Mouse (Mus musculus) frontal cortex, postnatal 25 days (tissue): Measurements from ENCODE around the gene Prokr1.
"Not testable (repeated sequence)": the region's sequence is repeated elsewhere in the genome, so short reads cannot be mapped to it uniquely, and the experiment has no call there.

Experiments used
- DNase-seq, 2 experiments: peaks; one replicate each; pipeline ENCODE4 v3.0.0; 2022; ENCODE audit warnings: low spot score in 2 of 2

Gene Prokr1

DNA sequence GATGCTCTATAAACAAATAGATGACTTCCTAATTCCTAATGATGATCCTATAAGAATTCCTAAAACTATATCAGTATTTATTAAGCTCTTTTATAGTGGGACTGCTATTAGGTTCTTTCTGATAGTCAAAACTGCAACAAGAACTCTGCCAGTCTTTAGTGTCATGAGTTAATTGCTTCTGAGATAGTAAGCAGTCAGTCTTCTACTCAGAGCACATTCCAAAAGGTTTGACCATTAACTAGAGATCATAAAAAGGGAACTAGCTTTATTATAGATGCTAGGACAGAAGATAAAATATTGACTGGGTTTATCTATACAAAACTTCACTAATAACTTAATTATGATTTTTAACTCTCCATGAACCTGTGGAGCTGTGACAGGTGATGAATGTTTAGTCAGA, 18.7 kb downstream of the Prokr1 start:
- not testable (repeated sequence) for DNase-seq

- no peak for DNase-seq
Measured at GRCm38 (mm10) chr6:87567686-87568593, 22.6 kb downstream of the Prokr1 start.

- no peak for DNase-seq
Measured at GRCm38 (mm10) chr6:87565166-87565565, 25.4 kb downstream of the Prokr1 start.

DNA sequence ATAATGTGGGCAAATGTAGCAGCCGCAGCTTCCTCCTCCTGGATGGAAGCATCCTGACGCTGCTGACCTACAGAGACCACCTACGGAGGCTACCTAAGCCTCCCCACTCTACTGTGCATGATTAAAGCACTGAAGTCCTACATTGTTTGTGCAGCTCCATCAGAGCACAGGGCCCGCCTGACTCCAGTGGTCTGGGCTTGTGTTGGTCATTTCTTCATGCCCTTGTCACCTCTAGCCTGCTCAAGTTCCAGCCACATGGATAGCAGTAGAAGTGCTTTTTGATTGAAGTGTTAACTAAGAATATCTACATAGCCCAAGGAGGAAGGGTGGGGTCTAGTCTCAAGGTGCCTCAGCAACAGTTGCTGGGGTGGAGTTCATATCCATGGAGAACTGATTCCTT, 26.2 kb downstream of the Prokr1 start:
- no peak for DNase-seq

GRCm38 (mm10) chr6:87553724-87554123, 36.8 kb downstream of the Prokr1 start:
- DNase-seq: no peak

DNA sequence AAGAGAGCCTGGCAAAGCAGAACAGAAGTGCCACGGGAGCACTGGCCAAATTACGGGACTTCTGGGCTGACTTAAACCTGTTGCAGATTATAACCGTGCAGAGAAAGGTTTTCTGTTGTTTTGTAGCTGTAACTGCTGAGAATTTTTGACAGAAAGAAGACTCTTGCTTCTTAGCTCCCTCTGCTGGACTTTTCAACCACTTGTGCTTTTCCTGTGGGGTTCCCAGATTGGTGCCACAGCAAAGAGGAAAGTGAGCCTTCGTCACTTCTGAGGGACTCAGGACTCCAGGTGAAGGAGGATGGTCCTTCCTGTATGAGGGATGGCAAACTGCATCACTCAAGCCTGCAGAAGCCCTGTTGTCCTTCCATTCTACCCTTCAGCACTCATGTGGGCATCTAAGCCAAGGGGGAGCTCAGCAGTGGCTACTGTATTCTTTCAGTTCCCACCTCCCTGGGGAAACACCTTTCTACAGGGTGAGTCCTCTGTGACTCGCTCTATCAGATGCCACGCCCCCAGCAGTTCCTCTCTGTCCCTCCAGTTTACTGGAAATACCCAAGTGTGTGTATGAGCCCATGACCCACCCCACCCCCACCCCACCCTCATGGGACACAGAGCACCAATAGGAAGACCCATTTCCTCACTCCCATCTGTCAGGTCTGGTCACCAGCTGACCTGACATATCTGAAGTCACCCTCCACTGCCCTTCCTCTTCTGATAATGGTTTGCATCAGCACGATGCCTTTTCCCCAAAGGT, 38.3 kb downstream of the Prokr1 start:
- DNase-seq: no peak

- no peak for DNase-seq
Measured at GRCm38 (mm10) chr6:87547836-87548235, 42.7 kb downstream of the Prokr1 start.

DNA sequence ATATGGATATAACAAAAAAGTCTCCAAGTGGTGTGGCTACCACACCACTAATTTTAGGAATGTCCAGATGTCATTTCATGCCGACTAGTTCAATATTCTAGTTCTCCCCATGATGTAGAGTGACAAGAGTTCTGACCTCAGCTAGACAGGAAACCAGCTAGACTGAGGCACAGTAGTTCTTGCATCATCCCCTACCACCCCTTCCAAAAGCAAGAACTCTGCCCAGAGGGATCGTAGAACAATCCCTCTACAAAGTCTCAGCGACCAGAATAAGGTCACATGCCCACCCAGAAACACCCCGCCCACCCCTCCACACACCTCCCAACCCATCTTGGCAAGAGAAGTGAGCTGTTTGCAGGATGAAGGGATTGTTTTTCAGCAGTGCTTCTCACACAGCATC, 43.1 kb downstream of the Prokr1 start:
- DNase-seq: no peak

- DNase-seq: no peak
Measured at GRCm38 (mm10) chr6:87545331-87546217, 45.0 kb downstream of the Prokr1 start.

- no peak for DNase-seq
Measured at GRCm38 (mm10) chr6:87542027-87542426, 48.5 kb downstream of the Prokr1 start.

GRCm38 (mm10) chr6:87541171-87541571, 49.4 kb downstream of the Prokr1 start:
- no peak for DNase-seq

- DNase-seq: no peak
Measured at GRCm38 (mm10) chr6:87538376-87539270, 51.9 kb downstream of the Prokr1 start.

DNA sequence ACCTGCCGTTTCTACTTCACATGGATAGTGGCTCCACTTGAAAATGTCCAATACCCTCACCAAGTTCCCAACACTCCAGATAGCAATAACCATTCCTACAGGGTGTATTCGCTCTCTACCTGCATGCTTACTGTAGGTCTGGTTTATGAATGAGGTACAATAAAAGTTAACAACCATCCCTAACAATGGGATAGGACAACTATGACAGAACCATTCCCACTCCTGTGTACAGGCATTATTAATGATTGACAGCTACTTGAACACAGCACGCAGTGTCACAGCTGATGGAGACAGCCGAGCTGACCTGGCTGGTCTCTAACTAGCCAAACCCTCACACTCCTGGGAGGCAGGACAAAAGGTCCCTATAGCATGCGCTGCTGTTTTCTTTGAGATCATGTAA, 52.9 kb downstream of the Prokr1 start:
- DNase-seq: no peak

DNA sequence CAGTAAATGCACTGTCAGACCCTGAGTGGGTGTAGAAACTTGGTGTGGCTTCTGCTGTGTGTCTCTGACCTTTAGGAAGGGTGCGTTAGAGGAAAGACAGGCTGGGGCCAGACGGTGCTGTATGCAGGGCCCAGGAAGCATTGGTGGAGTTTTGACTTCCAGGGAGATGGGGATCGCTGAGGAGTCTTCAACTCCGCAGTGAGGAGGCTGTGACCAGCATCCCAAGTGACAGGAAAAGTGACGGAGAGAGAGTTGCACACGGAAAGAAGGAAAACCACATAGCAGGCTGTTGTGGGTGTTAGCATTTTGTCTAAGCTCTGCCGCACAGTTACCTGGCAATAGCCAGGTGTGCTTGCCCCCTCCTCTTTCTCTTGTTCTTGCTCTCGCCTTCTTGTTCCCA, 54.3 kb downstream of the Prokr1 start:
- no peak for DNase-seq

- DNase-seq: no peak
Measured at GRCm38 (mm10) chr6:87535651-87536050, 54.9 kb downstream of the Prokr1 start.

DNA sequence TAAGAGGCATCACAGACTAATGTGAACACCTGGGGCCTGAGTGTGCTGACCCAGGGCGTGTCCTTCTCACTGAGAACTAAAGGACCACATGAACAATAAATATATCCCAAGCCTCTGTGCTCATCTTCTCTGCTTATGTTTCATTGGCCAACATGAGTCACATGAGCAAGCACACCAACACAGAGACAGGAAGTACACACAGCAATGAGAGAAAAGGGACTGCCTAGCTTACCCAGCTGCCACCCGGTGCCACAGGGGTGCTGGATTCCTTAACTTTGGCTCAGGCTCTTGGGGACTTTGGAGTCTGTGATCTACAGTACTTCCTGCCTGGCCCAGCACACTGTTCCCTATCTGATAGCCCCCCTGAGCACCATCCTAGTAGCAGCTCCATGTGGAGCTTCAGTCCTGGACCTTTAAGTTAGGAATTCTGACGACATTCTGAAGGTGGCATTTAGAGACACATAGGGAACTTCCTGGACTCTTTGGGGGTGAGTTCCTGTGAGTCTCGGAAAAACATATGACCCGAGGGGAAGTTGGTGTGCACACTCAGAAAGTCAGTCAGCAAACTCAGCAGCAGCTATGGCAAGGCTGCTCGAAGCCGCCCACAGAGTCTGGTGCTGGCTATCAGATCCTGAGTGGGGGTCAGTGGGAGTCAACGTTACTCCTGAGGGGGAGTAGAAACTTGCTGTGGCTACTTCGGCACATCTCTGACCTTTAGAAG, 55.5 kb downstream of the Prokr1 start:
- DNase-seq: no peak

DNA sequence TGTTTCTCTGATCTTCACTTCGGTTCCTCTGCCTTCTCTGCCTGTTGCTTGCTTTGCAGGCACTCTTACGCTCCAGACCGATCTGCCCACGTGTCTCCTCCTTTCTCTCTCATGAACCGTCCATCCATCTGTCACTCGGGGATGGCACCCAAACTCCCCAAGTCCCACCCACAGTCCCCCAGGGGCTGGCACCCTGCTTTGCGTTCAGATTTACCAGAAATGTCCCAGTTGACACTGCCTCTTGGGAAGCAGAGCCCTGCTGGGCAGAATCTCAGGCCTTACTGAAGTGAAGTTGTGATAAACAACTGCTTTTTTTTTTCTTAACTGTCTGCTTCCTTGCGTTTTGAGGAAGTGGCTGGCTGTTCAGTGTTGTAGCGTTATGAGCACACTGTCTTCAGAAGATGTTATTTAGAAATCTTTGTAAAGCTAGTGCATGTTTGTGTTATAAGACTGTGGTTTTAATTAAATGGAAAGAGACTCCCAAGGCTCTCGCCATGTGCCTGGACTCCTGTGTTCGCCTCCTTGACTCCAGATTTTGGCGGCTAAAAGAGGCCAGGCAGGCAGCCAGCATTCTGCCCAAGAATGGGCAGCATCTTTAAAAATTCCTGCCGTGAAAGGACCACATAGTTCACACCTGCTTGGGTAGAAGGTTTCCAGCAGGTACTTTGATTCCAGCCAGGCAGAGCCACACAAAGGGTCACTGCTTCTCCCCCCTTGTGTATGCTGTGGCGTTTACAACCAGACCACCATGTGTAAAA, 57.4 kb downstream of the Prokr1 start, which contains the start of gene Arhgap25:
Arhgap25 (minus strand) TSS at position 307 of the 758 bp plus-strand sequence.
- DNase-seq: no peak

DNA sequence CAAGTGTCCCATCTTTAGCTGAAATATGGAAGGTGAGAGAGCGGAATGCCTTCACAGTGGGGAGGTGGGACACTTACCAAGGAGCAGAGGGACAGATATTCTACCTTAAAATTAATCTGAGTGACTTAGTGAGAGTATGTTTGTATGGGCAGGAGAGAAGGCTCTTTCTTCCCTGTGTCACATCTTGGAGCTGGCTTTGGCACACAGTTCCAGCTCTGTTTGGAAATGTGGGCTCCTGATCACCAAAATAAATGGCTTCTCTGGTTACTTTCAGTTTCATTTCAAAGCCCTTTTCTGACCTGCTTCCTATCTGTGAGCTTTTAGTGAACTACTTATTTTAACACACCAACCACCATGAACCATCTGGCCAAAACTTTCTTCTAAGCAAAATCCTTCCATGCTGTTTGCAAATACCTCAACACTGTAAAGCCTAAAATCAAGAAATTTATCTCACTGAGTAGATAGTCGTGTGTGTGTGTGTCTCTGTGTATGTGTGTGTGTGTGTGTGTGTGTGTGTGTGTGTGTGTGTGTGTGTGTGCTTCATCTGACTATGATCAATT, 59.0 kb downstream of the Prokr1 start:
- DNase-seq: no peak

DNA sequence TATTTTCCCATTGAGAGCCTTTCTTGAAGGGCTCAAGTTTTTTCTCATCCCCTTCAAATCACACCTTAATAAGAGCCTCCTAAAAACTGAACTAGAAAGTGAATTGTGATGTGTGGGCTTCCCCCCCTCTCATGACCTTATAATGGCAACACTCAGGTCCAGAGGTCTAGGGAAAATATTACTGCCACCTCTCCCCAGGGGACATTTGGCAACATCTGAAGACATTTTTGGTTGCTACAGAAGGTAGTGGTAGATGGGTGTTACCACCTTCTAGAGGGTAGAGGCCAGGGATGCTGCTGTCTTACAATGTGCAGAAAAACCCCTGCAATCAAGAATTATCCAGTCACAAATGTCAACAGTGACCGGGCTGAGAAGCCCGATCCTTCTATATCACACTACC, 60.2 kb downstream of the Prokr1 start:
- no peak for DNase-seq
